Mouse (Mus musculus) adrenal gland, postnatal 4 days (tissue): ENCODE measurements around the gene Tbxas1. TPM values are rescaled to one million over a fixed set of nuclear protein-coding genes. Genes with fewer than 3 reads are reported as not detected.
A peak's percentile ranks its signal among the peaks of the same experiment; 100 is the strongest.

Source experiments
- DNase-seq, 2 experiments: peaks; one replicate each; pipeline ENCODE4 v3.0.0; 2021 to 2022; ENCODE audit warnings: low spot score in 2 of 2, mixed read lengths in 2 of 2
- long read RNA-seq, 2 experiments: library from polyadenylated mRNA; stranded (forward); transcript quantifications; one replicate each; pipeline ENCODE4 v2.0.0; 2021
- total RNA-seq, 2 experiments: library from RNA; stranded (reverse); gene quantifications; 2 replicates each; pipeline ENCODE4 v1.2.3; 2021

Gene Tbxas1
- total RNA-seq: 1 to 10 TPM; 4.4 to 4.6 TPM
- long read RNA-seq, experiment 1, partial matches to known transcripts: 0 of 6 reads
- long read RNA-seq, experiment 1, other reads (novel, unspliced or antisense): 4 of 6 reads
- long read RNA-seq, experiment 2, partial matches to known transcripts: 0 of 11 reads
- long read RNA-seq, experiment 2, other reads (novel, unspliced or antisense): 9 of 11 reads

- DNase-seq: peak in 1 of 2 experiments; percentile 27
Measured at GRCm38 (mm10) chr6:38875258-38876070, at the start of gene Tbxas1. Tbxas1 (plus strand) TSS chr6:38875404.

DNA sequence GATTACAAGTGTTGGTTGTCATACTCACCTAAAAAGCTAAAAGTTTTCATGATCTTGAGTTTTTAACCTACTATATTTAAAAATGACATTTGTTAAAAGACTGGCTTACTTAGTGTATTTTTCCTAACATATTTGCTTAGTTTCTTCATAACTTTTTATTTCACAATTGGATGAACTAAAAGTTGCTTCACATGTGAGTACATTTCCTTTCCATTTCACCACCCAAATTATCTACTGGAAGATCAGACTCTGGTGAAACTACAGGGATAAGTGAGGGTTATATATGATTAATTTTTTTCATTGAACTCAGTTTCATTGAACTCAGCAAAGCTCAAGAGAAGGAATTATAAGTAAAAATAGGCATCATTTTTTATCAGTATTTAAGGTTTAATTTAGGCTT is 49.3 kb upstream of the Tbxas1 start:
- no peak for DNase-seq

DNA sequence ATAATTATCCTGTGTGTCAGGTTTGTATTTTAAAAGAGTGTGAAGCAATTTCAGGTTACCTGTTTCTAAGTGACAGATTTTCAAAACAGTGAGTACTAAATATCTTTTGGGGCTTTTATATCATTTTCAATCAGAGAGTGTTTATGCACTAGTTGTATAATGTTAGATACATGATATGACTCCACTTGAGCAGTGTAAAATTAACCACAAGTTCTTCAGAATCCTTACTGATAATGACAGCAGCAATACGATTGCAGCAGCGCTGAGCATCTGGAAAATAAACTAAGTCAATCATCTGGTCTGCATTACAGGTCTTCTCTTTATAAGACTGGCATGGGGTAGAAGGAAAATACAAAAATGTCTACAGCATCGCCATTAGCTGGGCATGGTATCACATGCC is 48.3 kb upstream of the Tbxas1 start:
- no peak for DNase-seq

DNA sequence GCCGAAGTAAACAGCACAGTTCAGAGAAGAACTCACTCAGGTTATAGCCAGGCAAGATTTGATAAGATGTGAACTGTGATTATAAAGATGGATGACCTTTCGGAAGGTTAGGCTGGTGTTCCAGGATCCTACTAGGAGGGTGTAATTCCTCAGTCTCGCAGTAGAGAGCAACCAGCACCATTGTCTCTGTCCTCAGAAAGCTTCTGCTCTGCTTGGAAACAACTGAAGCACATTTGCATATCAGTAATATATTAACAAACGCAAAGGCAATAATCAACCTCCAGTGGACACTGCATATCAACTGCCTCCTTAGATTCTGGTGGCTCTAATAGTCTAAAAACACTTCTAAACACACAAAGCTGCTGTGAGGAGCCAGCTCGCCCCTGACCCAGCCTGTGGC is 47.8 kb upstream of the Tbxas1 start:
- no peak for DNase-seq

GRCm38 (mm10) chr6:38828211-38828610 is 47.0 kb upstream of the Tbxas1 start:
- no peak for DNase-seq

- no peak for DNase-seq
Measured at GRCm38 (mm10) chr6:38829452-38829851, 45.8 kb upstream of the Tbxas1 start.

DNA sequence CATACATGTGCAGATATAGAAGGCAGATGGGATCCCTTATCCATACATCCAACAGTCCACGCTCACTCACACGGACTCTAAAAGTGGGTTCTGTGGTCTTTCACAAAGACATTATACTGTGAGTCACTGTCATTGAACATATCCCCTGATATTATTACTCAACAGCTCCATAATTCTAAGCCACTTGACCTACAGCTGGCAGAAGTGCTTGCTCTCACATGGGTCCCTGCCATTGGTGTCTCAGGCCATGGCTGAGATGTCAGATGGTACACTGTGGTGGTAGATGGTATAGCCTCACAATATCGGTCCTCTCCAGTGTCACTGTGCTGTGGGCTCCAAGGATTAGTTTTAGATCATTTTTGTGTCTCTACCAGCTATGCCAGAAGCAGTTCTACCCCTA is 41.5 kb upstream of the Tbxas1 start:
- DNase-seq: no peak

- no peak for DNase-seq
Measured at GRCm38 (mm10) chr6:38834727-38835126, 40.5 kb upstream of the Tbxas1 start.

DNA sequence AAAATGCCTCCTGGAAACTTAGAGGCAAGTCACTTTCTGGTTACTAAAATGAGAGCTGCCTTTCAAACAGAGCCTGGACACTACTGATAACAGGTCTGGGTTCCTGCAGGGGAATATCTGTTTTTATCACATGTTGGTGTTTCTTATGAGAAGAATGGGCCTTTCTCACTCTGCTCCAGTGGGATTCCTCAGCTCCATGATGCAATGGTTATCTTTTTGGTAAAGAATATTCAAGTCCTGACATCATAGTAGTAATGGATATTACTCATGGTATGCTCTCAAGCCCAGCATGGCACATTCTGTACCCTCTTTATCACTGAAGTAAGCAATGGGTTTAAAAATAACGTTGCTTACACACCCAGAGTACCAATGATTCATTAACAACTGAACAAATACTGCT is 40.0 kb upstream of the Tbxas1 start:
- DNase-seq: no peak

DNA sequence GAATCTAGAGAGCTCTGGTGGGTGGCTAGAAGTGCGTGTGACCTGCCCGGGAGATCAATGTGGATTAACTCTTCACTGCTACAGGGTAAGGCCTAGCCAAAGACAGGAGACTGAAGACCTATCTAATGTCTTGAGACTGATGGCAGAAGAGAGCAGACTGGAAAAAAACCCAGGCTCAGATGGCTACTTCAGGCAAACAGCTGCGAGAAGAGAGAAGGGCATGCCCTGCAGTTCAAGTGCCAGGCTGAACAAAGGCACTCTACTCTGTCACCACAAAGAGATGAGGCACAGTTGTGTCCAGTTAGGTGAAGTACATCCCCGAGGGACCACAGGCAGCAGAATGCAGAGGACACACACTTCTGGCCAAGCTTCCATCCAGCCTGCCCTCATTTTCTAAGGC is 37.1 kb upstream of the Tbxas1 start:
- no peak for DNase-seq

DNA sequence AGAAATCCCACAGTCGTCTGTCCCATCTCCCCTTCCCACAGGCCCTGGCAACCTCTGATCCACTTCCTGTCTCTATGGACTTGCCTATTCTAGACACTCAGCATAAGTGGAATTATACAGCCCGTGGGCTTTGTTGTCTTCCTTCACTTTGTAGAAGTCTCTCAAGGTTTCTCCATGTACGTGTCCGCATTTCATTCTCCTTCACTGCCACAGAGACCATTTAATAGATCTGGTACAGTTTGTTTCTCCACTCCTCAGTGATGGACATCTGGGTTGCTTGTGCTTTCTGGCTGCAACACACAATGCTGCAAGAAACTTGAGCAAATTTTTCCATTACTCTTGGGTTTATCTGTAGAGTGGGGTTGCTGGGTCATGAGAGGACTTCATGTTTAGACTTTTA is 35.3 kb upstream of the Tbxas1 start:
- DNase-seq: no peak

DNA sequence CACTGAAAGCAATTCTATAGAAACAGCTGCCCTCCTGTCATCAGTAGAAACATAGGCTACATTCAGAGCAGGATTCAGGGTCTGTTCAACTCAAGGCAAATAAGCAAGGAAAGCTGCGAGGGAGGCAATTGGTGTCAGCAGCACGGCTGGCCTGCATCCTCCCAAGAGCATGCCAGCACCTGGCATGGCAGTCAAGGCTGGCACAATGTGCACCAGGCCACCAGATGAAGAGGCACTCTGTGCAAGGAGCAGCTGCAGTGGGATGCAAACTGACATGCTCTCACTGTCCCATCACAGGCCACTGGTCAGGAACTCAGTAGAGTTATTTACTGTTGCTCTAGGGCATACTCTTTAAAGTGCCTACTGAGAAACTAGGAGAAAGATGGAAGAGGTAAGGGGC is 34.8 kb upstream of the Tbxas1 start:
- DNase-seq: no peak

DNA sequence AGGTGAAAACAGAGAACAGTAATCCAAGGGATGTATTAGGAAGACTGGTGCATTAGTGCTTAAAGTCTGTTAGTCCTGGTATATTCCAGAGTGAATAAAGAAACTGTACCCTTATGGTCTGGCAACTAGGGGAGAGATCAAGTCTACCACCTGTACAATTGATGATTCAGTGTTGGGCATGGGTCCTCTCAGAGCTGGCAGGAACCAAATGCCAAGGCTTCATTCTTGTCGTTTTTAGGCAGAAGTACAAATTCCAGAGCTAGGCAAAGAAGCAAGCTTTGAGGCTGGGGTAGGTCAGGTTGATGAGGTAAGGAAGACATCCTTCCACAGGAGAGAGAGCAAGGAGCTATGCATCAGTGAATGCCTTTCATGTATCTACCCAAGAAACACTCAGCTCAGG is 34.4 kb upstream of the Tbxas1 start:
- no peak for DNase-seq

DNA sequence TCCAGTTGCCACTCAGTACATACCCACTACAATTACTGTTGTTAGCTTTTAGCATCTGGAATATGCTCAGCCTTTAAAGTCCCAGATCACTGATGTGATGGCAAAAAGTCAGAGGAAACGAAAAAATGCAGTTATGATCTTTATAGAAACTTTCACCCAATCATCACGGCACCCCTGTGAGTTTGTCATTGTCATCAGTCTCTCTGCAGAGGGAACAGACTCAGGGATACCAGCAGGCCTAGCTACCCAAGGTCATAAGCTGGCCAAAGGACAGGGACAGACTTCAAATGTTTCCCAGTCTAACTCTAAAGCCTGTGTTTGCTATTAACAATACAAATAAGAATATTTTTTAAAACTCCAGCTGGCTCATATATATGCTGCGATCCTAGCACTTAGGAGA is 33.7 kb upstream of the Tbxas1 start:
- no peak for DNase-seq

DNA sequence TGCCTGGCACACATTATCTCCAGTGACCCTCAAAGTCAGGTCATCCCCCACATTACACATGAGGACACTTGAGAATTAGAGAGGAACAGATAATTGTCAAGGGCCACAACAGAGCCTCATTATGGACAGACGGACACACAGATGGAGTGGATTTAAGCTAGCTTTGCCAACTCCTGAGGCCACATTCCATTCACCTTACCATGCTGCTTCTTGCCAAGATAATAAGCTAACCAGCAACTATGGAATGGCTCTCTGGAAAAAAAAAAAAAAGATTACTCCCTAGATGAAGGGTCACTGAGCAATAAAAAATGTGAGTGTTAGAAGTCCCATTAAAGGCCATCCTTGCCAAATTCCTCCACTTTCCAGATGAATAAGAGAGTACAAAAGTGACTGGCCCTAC is 30.1 kb upstream of the Tbxas1 start:
- DNase-seq: no peak

- no peak for DNase-seq
Measured at GRCm38 (mm10) chr6:38845876-38846275, 29.3 kb upstream of the Tbxas1 start.

DNA sequence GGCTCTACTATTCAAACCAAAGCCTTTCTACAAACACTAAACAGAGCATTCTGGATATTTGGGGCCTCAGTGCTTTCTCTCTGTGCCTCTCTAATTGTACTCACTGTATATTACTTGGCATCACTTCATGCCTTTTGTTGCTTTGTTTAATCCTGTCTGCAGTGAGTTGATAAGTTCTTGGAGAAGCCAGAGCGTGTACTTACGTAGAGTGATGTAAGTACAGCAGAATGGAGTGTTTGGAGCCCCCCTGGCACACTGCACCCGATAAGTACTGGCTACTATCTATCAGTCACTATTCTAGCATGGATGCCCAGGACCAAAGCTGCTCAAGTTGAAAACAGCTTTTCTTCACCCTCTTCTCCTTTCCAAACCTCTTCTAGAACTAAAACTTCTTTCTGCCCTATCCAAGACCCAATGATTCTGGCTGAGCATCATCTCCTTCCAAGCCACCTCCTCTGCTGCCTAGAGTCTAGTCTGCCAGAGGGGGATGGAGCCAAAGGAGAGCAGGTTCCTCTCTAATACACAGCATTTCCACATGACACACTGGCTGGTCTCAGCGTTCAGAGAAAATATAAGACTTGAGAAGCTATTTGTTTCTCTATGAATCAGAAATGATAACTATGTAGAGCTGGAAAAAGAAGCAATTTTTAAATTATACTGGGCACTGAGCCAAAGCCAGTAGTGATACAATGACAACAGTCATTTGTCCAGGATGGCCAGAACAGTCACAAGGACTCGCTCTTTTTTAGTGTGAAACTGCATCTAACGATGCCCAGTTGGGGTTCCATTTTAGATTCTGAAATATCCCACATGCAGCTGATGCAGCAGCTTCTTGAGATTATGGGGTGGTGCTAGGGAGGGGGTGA is 28.6 kb upstream of the Tbxas1 start:
- DNase-seq: no peak

DNA sequence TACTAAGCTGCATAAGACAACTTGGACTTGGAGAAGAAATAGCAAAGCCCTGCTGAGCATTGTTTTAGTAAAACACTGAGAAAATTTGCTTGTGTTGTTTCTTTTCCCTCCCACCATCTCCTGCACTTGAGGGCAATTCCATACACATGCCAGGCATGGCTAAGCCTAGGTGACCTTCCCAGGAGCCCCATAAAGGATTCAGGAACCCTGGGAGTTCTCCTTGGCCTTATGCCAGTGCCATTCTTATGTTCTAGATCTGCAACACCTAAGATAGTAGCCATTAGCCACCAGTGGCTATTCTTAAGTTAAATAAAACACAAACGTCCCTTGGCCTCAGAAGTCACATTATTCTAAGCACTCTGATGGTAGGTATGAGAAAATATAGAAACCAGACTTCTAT is 27.8 kb upstream of the Tbxas1 start:
- DNase-seq: no peak

DNA sequence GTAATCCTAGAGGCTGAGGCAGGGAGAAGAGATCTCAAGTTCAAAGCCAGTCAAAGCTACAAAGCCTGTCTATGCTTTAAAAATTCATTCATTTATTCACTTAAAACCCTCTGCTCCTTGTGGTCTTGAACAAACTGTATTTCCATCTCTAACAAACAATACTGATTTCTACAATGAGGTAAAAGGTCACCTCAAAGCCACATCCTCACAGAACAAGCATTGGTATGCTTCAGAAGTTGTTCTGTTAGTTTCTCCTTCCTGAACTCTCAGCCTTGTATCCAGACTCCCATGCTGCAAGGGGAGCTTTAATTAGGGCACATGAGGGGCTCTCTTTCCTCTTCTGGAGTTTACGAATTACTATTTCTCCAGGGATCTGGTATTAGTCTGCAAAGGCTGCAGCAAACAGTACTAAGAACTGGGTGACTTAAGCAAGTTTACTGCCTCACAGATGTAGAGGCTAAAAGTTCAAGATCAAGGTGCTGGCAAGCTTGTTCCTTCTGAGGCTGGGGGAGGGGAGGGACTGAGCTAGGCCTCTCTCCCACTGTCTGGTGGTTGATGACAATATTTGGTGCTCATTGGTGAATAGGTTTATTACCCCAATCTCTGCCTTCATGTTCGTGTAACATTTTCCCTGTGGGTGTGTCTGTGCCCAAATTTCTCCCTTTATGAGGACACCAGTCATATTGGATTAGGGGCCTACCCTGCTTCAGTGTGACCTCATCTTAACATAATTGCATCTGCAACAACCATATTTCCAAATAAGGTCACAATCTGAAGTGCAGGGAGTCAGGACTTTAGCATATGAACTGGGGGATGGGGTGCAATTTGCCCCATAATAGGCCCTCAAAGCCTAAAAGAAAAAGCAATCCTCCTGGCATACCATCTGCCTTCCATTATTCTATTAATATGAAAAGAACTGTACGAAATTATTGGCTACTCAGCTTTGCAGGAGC is 27.0 kb upstream of the Tbxas1 start:
- no peak for DNase-seq

DNA sequence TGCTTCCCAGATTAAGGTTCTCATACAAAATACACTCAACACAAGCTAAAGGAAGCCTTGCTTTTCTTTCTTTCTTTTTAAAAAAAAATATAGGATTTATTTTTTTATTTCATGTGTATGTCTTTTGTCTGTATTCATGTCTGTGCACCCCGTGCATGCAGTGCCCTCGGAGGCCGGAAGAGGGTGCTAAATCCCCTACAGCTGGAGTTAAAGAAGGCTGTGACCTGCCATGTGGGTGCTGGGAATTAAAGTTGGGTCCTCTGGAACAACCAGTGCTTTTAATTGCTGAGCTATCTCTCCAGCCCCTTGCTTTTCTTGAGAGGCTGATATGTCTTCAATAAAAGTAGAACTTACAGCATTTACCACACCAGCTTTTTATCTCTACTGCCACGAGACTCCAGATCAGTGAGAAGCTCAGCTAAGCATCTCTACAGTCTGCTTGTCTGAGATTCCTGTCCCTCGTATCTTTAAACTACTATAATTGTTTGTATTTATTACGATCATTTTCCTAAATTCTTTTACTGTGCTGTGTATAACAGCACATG is 24.4 kb upstream of the Tbxas1 start:
- DNase-seq: no peak

DNA sequence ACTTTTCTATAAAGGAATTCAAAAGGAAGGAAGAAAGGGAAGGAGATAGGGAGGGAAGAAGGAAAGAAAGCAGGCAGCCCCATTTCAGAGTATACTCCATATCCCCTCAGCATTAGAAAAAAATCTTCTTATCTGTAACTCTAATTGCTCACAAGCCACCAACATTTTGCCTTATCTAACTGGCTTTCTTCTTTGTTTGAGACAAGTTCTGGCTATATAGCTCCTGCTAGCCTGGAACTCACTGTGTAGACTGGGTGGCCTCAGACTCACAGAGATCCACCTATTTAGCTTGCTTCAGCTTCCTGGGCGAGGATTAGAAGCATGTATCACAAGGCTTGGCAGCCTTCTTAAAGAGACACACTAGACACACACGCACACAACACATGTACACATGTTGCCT is 23.5 kb upstream of the Tbxas1 start:
- no peak for DNase-seq
